Mouse (Mus musculus): ENCODE measurements at regions not wholly inside any gene's neighbourhood (a gene's known extent, or its start where the extent isn't known, plus 50 kb on each side); places are given as distances from the start of the nearest gene placed in this dataset.

GRCm38 (mm10) chr10:44721670-44722069 lies 193.4 kb upstream of the Prdm1 start:
- Histone ChIP-seq H3K27me3 (ENCODE audit: control insufficient read depth, insufficient read depth, low read length) (no peaks in the 10 kb centered on the region), H3K27ac (ENCODE audit: low read depth, low read length) (no peak overlapping the region), H3K4me3 (ENCODE audit: low read depth, low read length) (no peak overlapping the region), H3K36me3 (ENCODE audit: control insufficient read depth, insufficient read depth, low read length) (no peaks in the 10 kb centered on the region), H3K4me2 (no peak overlapping the region), H3K4me1 (ENCODE audit: control insufficient read depth, insufficient read depth, low read length) (no peaks in the 10 kb centered on the region), H3K9ac (ENCODE audit: low read depth, low read length) (no peak overlapping the region), H3K9me3 (replicated peaks; ENCODE audit: control insufficient read depth, low read length) (no peaks in the 10 kb centered on the region)
- 80% methylated on average over 10 of the region's 10 CpGs for WGBS (ENCODE audit: insufficient replicate concordance)
- ATAC-seq (replicated peaks; ENCODE audit: insufficient number of reproducible peaks, low FRiP score, low TSS enrichment): no peak

- no peaks in the 10 kb centered on the region for H3K4me1 ChIP-seq (ENCODE audit: control insufficient read depth, insufficient read depth, low read length)
- 77% methylated on average over 5 of the region's 5 CpGs for WGBS (ENCODE audit: insufficient replicate concordance)
- no peak for ATAC-seq (replicated peaks; ENCODE audit: insufficient number of reproducible peaks, low FRiP score, low TSS enrichment)
These were observed 188.3 kb upstream of the Prdm1 start for GRCm38 (mm10) chr10:44716612-44717011.

GRCm38 (mm10) chr10:44715902-44716301 lies 187.6 kb upstream of the Prdm1 start:
- no peaks in the 10 kb centered on the region for H3K9me3 ChIP-seq (replicated peaks; ENCODE audit: control insufficient read depth, low read length)
- no peaks in the 10 kb centered on the region for H3K36me3 ChIP-seq (ENCODE audit: control insufficient read depth, insufficient read depth, low read length)
- H3K4me3 ChIP-seq (ENCODE audit: low read depth, low read length): no peak overlapping the region
- no peaks in the 10 kb centered on the region for H3K4me1 ChIP-seq (ENCODE audit: control insufficient read depth, insufficient read depth, low read length)
- ATAC-seq (replicated peaks; ENCODE audit: insufficient number of reproducible peaks, low FRiP score, low TSS enrichment): no peak
- H3K9ac ChIP-seq (ENCODE audit: low read depth, low read length): no peak overlapping the region
- H3K27ac ChIP-seq (ENCODE audit: low read depth, low read length): no peak overlapping the region
- H3K27me3 ChIP-seq (ENCODE audit: control insufficient read depth, insufficient read depth, low read length): no peaks in the 10 kb centered on the region
- no peak overlapping the region for H3K4me2 ChIP-seq

More at GRCm38 (mm10) chr10:44716612-44717011, 188.3 kb upstream of the Prdm1 start:
- Histone ChIP-seq H3K27me3 (ENCODE audit: control insufficient read depth, insufficient read depth, low read length) (no peaks in the 10 kb centered on the region), H3K9ac (ENCODE audit: low read depth, low read length) (no peak overlapping the region), H3K4me3 (ENCODE audit: low read depth, low read length) (no peak overlapping the region), H3K27ac (ENCODE audit: low read depth, low read length) (no peak overlapping the region), H3K36me3 (ENCODE audit: control insufficient read depth, insufficient read depth, low read length) (no peaks in the 10 kb centered on the region), H3K9me3 (replicated peaks; ENCODE audit: control insufficient read depth, low read length) (no peaks in the 10 kb centered on the region), H3K4me2 (no peak overlapping the region)

GRCm38 (mm10) chr10:44708830-44709229 lies 180.5 kb upstream of the Prdm1 start:
- no peaks in the 10 kb centered on the region for H3K4me1 ChIP-seq (ENCODE audit: control insufficient read depth, insufficient read depth, low read length)
- H3K27ac ChIP-seq (ENCODE audit: low read depth, low read length): no peak overlapping the region
- H3K27me3 ChIP-seq (ENCODE audit: control insufficient read depth, insufficient read depth, low read length): no peaks in the 10 kb centered on the region
- no peak overlapping the region for H3K9ac ChIP-seq (ENCODE audit: low read depth, low read length)
- no peaks in the 10 kb centered on the region for H3K36me3 ChIP-seq (ENCODE audit: control insufficient read depth, insufficient read depth, low read length)
- ATAC-seq (replicated peaks; ENCODE audit: insufficient number of reproducible peaks, low FRiP score, low TSS enrichment): no peak
- WGBS (ENCODE audit: insufficient replicate concordance): 84% methylated on average over 4 of the region's 4 CpGs
- H3K9me3 ChIP-seq (replicated peaks; ENCODE audit: control insufficient read depth, low read length): no peaks in the 10 kb centered on the region
- H3K4me3 ChIP-seq (ENCODE audit: low read depth, low read length): no peak overlapping the region
- H3K4me2 ChIP-seq: no peak overlapping the region

GRCm38 (mm10) chr10:44704143-44704542 lies 175.8 kb upstream of the Prdm1 start:
- 79% methylated on average over 3 of the region's 3 CpGs for WGBS (ENCODE audit: insufficient replicate concordance)
- no peaks in the 10 kb centered on the region for H3K4me1 ChIP-seq (ENCODE audit: control insufficient read depth, insufficient read depth, low read length)
- H3K9ac ChIP-seq (ENCODE audit: low read depth, low read length): no peak overlapping the region
- no peaks in the 10 kb centered on the region for H3K27me3 ChIP-seq (ENCODE audit: control insufficient read depth, insufficient read depth, low read length)
- no peak overlapping the region for H3K4me2 ChIP-seq
- no peaks in the 10 kb centered on the region for H3K9me3 ChIP-seq (replicated peaks; ENCODE audit: control insufficient read depth, low read length)
- H3K27ac ChIP-seq (ENCODE audit: low read depth, low read length): no peak overlapping the region
- no peaks in the 10 kb centered on the region for H3K36me3 ChIP-seq (ENCODE audit: control insufficient read depth, insufficient read depth, low read length)
- no peak overlapping the region for H3K4me3 ChIP-seq (ENCODE audit: low read depth, low read length)
- no peak for ATAC-seq (replicated peaks; ENCODE audit: insufficient number of reproducible peaks, low FRiP score, low TSS enrichment)

GRCm38 (mm10) chr10:44702108-44702507 lies 173.8 kb upstream of the Prdm1 start:
- Histone ChIP-seq H3K9ac (ENCODE audit: low read depth, low read length) (no peak overlapping the region), H3K36me3 (ENCODE audit: control insufficient read depth, insufficient read depth, low read length) (no peaks in the 10 kb centered on the region), H3K9me3 (replicated peaks; ENCODE audit: control insufficient read depth, low read length) (no peaks in the 10 kb centered on the region), H3K4me1 (ENCODE audit: control insufficient read depth, insufficient read depth, low read length) (no peaks in the 10 kb centered on the region), H3K4me2 (no peak overlapping the region), H3K27ac (ENCODE audit: low read depth, low read length) (no peak overlapping the region), H3K27me3 (ENCODE audit: control insufficient read depth, insufficient read depth, low read length) (no peaks in the 10 kb centered on the region), H3K4me3 (ENCODE audit: low read depth, low read length) (no peak overlapping the region)
- WGBS (ENCODE audit: insufficient replicate concordance): 78% methylated on average over 5 of the region's 5 CpGs
- no peak for ATAC-seq (replicated peaks; ENCODE audit: insufficient number of reproducible peaks, low FRiP score, low TSS enrichment)

GRCm38 (mm10) chr10:44699988-44700537 lies 171.8 kb upstream of the Prdm1 start:
- Histone ChIP-seq H3K9ac (ENCODE audit: low read depth, low read length) (no peak overlapping the region), H3K4me2 (no peak overlapping the region), H3K9me3 (replicated peaks; ENCODE audit: control insufficient read depth, low read length) (no peaks in the 10 kb centered on the region), H3K27me3 (ENCODE audit: control insufficient read depth, insufficient read depth, low read length) (no peaks in the 10 kb centered on the region), H3K36me3 (ENCODE audit: control insufficient read depth, insufficient read depth, low read length) (no peaks in the 10 kb centered on the region), H3K4me1 (ENCODE audit: control insufficient read depth, insufficient read depth, low read length) (no peaks in the 10 kb centered on the region), H3K27ac (ENCODE audit: low read depth, low read length) (no peak overlapping the region), H3K4me3 (ENCODE audit: low read depth, low read length) (no peak overlapping the region)
- WGBS (ENCODE audit: insufficient replicate concordance): 79% methylated on average over 11 of the region's 11 CpGs
- ATAC-seq (replicated peaks; ENCODE audit: insufficient number of reproducible peaks, low FRiP score, low TSS enrichment): no peak

- Histone ChIP-seq H3K4me2 (no peak overlapping the region), H3K4me1 (ENCODE audit: control insufficient read depth, insufficient read depth, low read length) (no peaks in the 10 kb centered on the region), H3K9me3 (replicated peaks; ENCODE audit: control insufficient read depth, low read length) (no peaks in the 10 kb centered on the region), H3K9ac (ENCODE audit: low read depth, low read length) (no peak overlapping the region), H3K36me3 (ENCODE audit: control insufficient read depth, insufficient read depth, low read length) (no peaks in the 10 kb centered on the region), H3K4me3 (ENCODE audit: low read depth, low read length) (no peak overlapping the region), H3K27ac (ENCODE audit: low read depth, low read length) (no peak overlapping the region), H3K27me3 (ENCODE audit: control insufficient read depth, insufficient read depth, low read length) (no peaks in the 10 kb centered on the region)
- no peak for ATAC-seq (replicated peaks; ENCODE audit: insufficient number of reproducible peaks, low FRiP score, low TSS enrichment)
- 76% methylated on average over 2 of the region's 2 CpGs for WGBS (ENCODE audit: insufficient replicate concordance)
These were observed 169.7 kb upstream of the Prdm1 start for GRCm38 (mm10) chr10:44697966-44698365.

- 45% methylated on average over 2 of the region's 2 CpGs for WGBS (ENCODE audit: insufficient replicate concordance)
- Histone ChIP-seq H3K4me3 (ENCODE audit: low read depth, low read length) (no peak overlapping the region), H3K9me3 (replicated peaks; ENCODE audit: control insufficient read depth, low read length) (no peaks in the 10 kb centered on the region), H3K27me3 (ENCODE audit: control insufficient read depth, insufficient read depth, low read length) (no peaks in the 10 kb centered on the region), H3K4me2 (no peak overlapping the region), H3K4me1 (ENCODE audit: control insufficient read depth, insufficient read depth, low read length) (no peaks in the 10 kb centered on the region), H3K36me3 (ENCODE audit: control insufficient read depth, insufficient read depth, low read length) (no peaks in the 10 kb centered on the region), H3K9ac (ENCODE audit: low read depth, low read length) (no peak overlapping the region), H3K27ac (ENCODE audit: low read depth, low read length) (no peak overlapping the region)
- ATAC-seq (replicated peaks; ENCODE audit: insufficient number of reproducible peaks, low FRiP score, low TSS enrichment): no peak
These were observed 168.7 kb upstream of the Prdm1 start for GRCm38 (mm10) chr10:44696973-44697372.
